Mouse (Mus musculus) bone marrow macrophage, adult 2 months (primary cell): ENCODE data around the gene Cobl.

Source experiments
- CTCF ChIP-seq: IDR thresholded peaks from 2 replicates; pipeline ENCODE4 v1.5.1; 2012; ENCODE audit warnings: low read depth, mild to moderate bottlenecking, low read length, moderate library complexity
- POLR2A ChIP-seq: IDR thresholded peaks from 2 replicates; pipeline ENCODE4 v1.6.1; 2012; ENCODE audit warnings: mild to moderate bottlenecking, low read depth, low read length, borderline replicate concordance

- TF ChIP-seq CTCF (no peak), POLR2A (no peak)
Observed at GRCm38 (mm10) chr11:12367426-12368178, 97.2 kb downstream of the Cobl start.
